Mouse (Mus musculus): Measurements from ENCODE around the gene Lair1. TPM values are rescaled to one million over a fixed set of nuclear protein-coding genes. Genes with fewer than 3 reads are reported as not detected.
"Not testable (repeated sequence)": the region's sequence is repeated elsewhere in the genome, so short reads cannot be mapped to it uniquely, and the experiment has no call there.

The Lair1 gene
- total RNA-seq, 2 experiments from 2014 or later: 2.2 to 2.4 TPM

- DNase-seq: not testable (repeated sequence)
Observed at GRCm38 (mm10) chr7:4003996-4004395, 59.0 kb downstream of the Lair1 start.

GRCm38 (mm10) chr7:3962017-3962416 lies 101.0 kb downstream of the Lair1 start:
- no peak for DNase-seq

GRCm38 (mm10) chr7:3957387-3957786 lies 105.6 kb downstream of the Lair1 start:
- DNase-seq: no peak

Other genes with a start within 250 kb of the Lair1 start
- under 1 TPM in 1 of 2 experiments, not detected in 1; 0.26 TPM for gene Gm15448, start 237.5 kb downstream of the Lair1 start, total RNA-seq (2021)
- gene Pira2, start 218.2 kb downstream of the Lair1 start, total RNA-seq (2021): under 1 TPM; 0.10 to 0.26 TPM
- gene Gm14548, start 165.1 kb downstream of the Lair1 start, total RNA-seq (2021): under 1 TPM in 1 of 2 experiments, not detected in 1; 0.20 TPM
- gene Lilra6, start 147.7 kb downstream of the Lair1 start, total RNA-seq (2021): under 1 TPM; 0.56 to 0.70 TPM
- gene Ttyh1, start 56.2 kb upstream of the Lair1 start, total RNA-seq (2021): 1 to 10 TPM; 1.9 to 3.5 TPM
- 10 to 100 TPM; 70.0 to 88.7 TPM for gene Leng8, start 73.8 kb upstream of the Lair1 start, total RNA-seq (2021)
- gene Leng9, start 87.2 kb upstream of the Lair1 start, total RNA-seq (2021): 10 to 100 TPM; 11.4 to 17.6 TPM
- 10 to 100 TPM; 35.5 to 48.5 TPM for gene Cdc42ep5, start 101.7 kb upstream of the Lair1 start, total RNA-seq (2021)
- 1 to 10 TPM; 1.9 to 2.5 TPM for gene Lilra5, start 174.6 kb upstream of the Lair1 start, total RNA-seq (2021)

Measured in adrenal gland, postnatal 36 days (tissue).